Mouse (Mus musculus): Measurements from ENCODE around the gene Lce1c.
"Not testable (repeated sequence)": the region's sequence is repeated elsewhere in the genome, so short reads cannot be mapped to it uniquely, and the experiment has no call there.

Gene Lce1c

GRCm38 (mm10) chr3:92678947-92679346 lies at the start of gene Lce1c:
Lce1c (plus strand) TSS chr3:92679247.
- DNase-seq (ENCODE audit: extremely low spot score, low spot score), result no peak

DNA sequence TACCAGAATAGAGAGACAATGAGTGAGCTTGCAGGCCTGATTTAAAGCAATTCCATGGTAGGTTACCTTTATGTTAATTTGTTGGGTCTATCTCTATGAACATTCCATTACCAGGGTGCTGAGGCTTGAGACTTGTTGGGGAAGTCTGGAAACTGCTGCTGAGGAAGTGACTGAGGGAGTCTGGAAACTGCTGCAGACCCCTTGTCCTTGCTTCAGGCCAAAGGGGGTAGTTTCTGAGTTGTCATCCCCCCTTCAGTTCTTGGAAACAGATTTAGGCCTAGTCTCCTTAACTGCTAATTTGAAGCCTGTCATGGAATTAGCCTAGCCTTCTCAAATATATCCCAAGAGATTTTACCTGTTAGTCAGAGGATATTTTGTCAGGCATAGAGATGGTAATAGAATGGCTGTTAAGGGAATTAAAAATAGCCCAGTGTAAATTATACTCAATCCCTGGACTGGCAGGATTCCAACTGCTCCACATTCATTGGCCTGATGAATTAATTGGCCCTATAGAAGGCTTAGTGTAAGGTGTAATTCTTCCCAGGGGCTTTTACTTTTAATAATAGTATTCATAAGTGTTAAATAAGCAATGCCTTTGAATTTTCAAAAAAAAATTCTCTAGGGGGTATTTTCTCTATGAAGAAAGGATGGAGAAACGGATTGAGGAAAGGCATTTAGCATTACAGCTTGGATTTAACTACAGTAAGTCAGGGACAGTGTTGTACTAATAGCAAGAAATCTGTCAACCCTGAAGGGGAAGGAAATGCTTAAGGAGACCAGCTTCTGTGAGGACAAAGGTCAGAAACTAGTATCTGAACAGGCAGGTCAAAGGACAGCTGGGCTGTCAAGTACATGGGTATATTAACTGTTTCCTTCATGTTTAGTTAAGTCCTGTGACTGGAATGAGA lies 41.0 kb upstream of the Lce1c start:
- no peak for DNase-seq (ENCODE audit: extremely low spot score, low spot score)

- DNase-seq (ENCODE audit: extremely low spot score, low spot score), result no peak
Measured at GRCm38 (mm10) chr3:92638653-92638991, 40.4 kb upstream of the Lce1c start.

GRCm38 (mm10) chr3:92639854-92640253 lies 39.2 kb upstream of the Lce1c start:
- no peak for DNase-seq (ENCODE audit: extremely low spot score, low spot score)

- no peak for DNase-seq (ENCODE audit: extremely low spot score, low spot score)
Measured at GRCm38 (mm10) chr3:92648207-92648606, 30.8 kb upstream of the Lce1c start, which contains the start of gene Lce1a1. Lce1a1 (minus strand) TSS chr3:92648307.

DNA sequence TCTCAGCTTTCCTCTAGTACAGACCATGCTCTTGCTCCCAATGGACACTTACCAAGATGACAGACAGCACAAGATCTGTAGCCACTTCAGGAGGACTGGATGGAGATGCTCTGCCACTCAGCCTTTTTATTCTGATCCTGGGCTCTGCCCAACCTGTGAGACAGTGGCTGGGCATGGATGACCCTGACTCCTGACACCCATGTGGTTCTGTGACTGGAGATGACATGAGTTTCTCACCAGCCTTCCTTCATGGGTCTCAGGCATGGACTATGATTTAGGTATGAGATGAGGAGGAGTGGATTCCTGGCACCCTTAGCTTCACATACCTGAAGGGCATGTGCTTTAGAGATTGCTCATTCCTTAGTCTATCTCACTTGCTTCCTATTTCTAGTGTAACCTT lies 22.2 kb upstream of the Lce1c start, which contains the start of gene Lce1b:
TSS of gene Lce1b (minus strand) at position 101 of the 400 bp plus-strand sequence.
- DNase-seq (ENCODE audit: extremely low spot score, low spot score), result no peak

DNA sequence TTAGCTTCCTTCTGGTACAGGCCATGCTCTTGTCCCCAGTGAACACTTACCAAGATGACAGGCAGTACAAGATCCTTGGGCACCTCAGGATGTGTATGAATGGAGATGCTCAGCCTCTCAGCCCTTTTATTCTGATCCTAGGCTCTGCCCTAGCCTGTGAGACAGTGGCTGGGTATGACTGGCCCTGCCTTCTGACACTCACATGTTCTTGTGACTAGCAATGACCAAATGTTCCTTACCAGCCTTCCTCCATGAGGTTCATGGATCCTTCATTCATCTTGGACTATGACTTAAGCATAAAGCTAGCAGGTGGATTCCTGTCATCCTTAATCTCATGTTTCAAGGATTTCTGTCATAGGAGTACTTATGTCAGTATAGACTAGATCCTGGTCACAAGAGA lies 8.8 kb upstream of the Lce1c start, which contains the start of gene Lce1a2:
TSS of gene Lce1a2 (minus strand) at position 101 of the 400 bp plus-strand sequence.
- no peak for DNase-seq (ENCODE audit: extremely low spot score, low spot score)

DNA sequence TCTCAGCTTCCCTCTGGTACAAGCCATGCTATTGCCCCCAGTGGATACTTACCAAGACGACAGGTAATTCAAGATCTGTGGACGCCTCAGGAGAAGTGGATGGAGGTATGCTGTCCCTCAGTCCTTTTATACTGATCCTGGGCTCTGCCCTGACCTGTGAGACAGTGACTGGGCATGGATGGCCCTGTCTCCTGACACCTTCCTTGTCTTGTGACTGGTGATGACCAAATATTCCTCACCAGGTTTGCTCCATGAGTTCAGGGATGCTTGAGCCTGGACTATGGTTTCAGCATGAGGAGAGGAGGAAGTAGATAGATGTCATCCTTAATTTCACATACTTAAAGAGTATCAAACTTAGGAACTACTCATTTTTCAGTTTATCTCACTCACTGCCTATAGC lies 8.1 kb downstream of the Lce1c start, which contains the start of gene Lce1d:
TSS of gene Lce1d (minus strand) at position 101 of the 400 bp plus-strand sequence.
- DNase-seq (ENCODE audit: extremely low spot score, low spot score), result no peak

GRCm38 (mm10) chr3:92689154-92689553 lies 10.1 kb downstream of the Lce1c start:
- not testable (repeated sequence) for DNase-seq (ENCODE audit: extremely low spot score, low spot score)

- DNase-seq (ENCODE audit: extremely low spot score, low spot score), result no peak
Measured at GRCm38 (mm10) chr3:92691688-92692087, 12.6 kb downstream of the Lce1c start.

- no peak for DNase-seq (ENCODE audit: extremely low spot score, low spot score)
Measured at GRCm38 (mm10) chr3:92694613-92695012, 15.6 kb downstream of the Lce1c start.

DNA sequence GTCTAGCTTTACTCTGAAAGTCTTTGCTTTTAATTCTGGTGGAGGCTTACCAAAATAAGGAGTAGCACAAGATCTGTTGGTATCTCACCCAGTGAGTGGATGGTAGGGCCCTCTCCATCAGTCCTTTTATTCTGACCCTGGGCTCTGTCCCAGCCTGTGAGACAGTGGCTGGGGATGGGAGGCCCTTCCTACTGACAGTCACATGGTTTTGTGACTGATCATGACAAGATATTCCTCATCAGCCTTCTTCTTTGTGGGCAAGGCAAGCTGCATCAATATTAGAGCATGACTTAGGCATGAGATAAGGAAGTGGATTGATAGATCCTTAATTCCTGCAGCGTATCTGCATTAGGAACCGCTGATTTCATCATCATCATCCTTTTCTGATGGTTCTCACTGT lies 29.9 kb downstream of the Lce1c start, which contains the start of gene Lce1e:
TSS of gene Lce1e (minus strand) at position 101 of the 400 bp plus-strand sequence.
- DNase-seq (ENCODE audit: extremely low spot score, low spot score), result no peak

DNA sequence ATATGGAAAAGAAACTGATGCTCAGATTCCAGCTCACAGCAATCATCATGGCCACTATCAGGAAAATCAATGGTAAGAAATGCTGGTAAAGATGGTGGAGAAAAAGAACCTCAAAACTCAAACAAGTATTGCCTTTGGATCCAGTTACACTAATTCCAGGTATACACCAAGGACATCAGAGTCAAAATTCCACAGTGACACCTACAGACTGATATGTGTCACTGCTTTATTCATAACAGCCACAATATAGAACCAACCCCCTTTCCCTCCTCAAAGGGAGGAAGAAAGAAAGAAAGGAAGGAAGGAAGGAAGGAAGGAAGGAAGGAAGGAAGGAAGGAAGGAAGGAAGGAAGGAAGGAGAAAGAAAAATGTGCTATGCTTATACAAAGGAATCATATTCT lies 36.1 kb downstream of the Lce1c start:
- DNase-seq (ENCODE audit: extremely low spot score, low spot score), result no peak

- DNase-seq (ENCODE audit: extremely low spot score, low spot score), result no peak
Measured at GRCm38 (mm10) chr3:92720250-92720649, 41.2 kb downstream of the Lce1c start, which contains the start of gene Lce1f. Lce1f (minus strand) TSS chr3:92720350.

GRCm38 (mm10) chr3:92722631-92723030 lies 43.6 kb downstream of the Lce1c start:
- no peak for DNase-seq (ENCODE audit: extremely low spot score, low spot score)

Measured in neural tube, embryonic 10.5 days (tissue).